Mouse (Mus musculus) heart, adult 8-10 months (tissue): ENCODE results near the gene Serpinb6a. TPM values are rescaled to one million over a fixed set of nuclear protein-coding genes. Genes with fewer than 3 reads are reported as not detected.

ENCODE experiments used
- DNase-seq: peaks from one replicate; pipeline ENCODE4 v3.0.0; 2022; ENCODE audit warnings: low spot score
- total RNA-seq, 4 experiments: library from RNA; stranded (reverse); gene quantifications; 2 replicates each; pipeline ENCODE4 v1.2.4; 2022

Serpinb6a gene
- total RNA-seq, 4 experiments from 2014 or later, result 121 to 132 (median 127) TPM

DNA sequence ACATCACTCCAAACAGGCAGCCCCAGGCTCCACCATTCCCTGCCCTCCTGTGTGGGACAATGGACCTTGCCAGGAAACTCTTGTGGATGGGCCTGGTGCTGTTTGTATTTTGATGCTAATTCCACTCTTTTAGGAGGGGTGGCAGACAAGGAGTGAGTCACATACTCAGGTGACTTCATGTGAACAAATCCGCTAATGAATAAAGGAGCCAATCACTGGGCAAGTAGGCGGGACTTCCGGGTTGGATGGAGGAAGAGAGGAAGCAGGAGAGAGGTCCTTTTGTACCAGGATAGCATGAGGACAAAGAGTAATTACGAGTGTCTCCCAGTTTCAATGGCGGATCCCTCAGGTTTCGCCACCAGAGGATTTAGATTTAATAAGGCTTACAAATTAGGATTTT, 81.6 kb downstream of the Serpinb6a start:
- no peak for DNase-seq

DNA sequence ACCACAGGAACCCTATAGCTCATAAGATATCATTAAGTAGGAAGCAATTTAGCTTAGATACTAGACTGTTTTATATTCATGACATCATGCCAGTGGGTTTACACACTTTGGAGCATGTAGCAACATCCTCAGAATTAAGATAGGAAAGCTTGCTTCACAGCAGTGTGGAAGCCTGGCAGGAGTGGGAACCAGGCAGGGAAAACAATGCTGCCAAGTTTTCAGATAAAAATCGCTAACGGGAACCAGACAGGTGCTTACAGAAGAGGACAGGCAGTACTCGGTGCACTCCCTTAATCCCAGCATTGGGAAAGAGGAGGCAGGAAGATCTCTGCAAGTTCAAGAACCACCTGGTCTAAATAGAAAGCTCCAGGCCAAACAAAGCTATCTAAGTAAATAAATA, 95.8 kb downstream of the Serpinb6a start:
- DNase-seq, result no peak

DNA sequence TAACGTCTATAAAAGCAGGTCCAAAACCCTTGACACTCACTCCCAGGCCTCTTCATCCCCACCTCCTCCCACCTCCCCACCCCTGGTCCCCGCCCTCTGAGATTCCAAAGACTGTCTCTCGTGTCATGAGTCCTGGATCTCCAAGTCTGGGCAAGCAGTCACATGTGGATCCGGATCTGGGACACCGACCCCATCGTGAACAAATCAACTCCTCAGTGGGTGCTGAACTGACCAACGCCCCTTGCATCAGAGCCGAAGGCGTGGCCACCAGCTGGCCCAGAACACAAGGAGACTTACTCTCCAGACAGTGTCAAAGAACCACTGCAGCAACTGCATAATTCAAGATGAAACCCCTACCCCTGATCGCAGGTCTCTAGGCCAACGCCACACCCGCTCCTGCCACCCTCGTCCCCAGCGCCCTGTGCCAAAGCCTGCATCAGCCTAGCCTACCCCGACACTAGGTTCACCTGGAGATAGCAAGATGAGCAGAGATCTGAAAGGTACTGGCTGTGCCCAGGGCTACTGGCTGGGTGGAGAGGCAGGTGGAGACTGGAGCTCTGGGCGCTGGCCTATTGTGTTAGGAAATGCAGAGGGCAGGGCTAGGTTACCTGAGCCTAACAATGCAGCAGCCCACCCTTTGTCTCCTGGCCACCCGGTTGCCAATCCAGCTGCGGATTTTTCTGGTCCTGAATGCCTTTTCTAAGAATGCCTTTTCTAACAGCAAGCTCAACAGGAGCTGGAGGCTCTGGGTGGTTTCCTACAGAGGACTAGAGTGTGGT, 97.2 kb downstream of the Serpinb6a start, which contains the start of gene Serpinb6c:
TSS of gene Serpinb6c (minus strand) at position 533 of the 779 bp plus-strand sequence.
- no peak for DNase-seq

DNA sequence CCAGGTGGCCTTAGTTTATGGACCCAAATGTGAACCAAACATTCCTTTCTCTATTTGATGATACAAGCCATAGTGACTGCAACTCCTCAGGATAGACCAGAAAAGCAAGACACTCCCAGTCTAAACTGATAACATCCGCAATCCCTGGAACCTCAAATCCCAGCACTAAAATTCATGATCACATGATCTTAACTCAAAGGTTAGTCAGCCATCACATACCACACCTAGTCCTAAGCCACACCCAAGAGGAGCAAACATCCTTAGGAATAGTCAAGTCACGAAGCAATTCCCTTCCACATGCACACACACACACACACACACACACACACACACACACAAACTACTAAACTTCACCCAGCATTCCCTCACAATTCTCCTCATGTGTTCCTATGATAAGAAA, 99.3 kb downstream of the Serpinb6a start:
- DNase-seq, result no peak

DNA sequence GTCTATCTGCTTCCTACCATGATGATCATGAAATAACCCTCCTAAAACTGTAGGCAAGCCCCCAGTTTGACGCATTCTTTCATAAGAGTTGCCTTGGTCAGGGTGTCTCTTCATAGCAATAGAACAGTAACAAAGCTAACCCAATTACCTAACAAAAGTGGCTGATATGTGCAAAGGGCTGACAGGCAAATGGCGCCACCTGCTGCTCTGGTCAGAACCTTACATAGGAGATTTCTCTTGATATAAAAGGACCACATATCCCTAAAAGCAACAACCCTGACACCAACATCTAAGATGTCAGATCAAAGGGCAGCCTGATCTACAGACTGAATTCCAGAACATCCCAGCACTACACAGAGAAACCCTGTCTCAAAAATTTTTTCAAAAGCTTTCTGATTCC, 108.4 kb downstream of the Serpinb6a start:
- DNase-seq, result no peak

Other genes starting within 250 kb of the Serpinb6a start
- gene Serpinb6e, start 159.4 kb downstream of the Serpinb6a start, total RNA-seq, result not detected
- not detected for gene Serpinb6c, start 97.1 kb downstream of the Serpinb6a start, total RNA-seq
- gene Nqo2, start 38.1 kb downstream of the Serpinb6a start, total RNA-seq, result 10 to 100 TPM; 34.4 to 45.1 (median 42.8) TPM
- gene Ripk1, start 431 bp downstream of the Serpinb6a start, total RNA-seq, result 1 to 10 TPM; 5.5 to 7.9 (median 6.0) TPM
- 10 to 100 TPM; 39.1 to 47.7 (median 43.9) TPM for gene Bphl, start 34.8 kb upstream of the Serpinb6a start, total RNA-seq
- 10 to 100 TPM; 29.1 to 49.7 (median 41.1) TPM for gene Tubb2a, start 75.2 kb upstream of the Serpinb6a start, total RNA-seq
- gene Tubb2b, start 127.7 kb upstream of the Serpinb6a start, total RNA-seq, result 1 to 10 TPM; 2.3 to 5.9 (median 4.3) TPM
- 10 to 100 TPM; 24.7 to 33.2 (median 31.3) TPM for gene Psmg4, start 160.2 kb upstream of the Serpinb6a start, total RNA-seq